Mouse (Mus musculus) midbrain, embryonic 16.5 days (tissue): ENCODE measurements around the gene Gys1. TPM values are rescaled to one million over a fixed set of nuclear protein-coding genes. Genes with fewer than 3 reads are reported as not detected.

ENCODE experiments used
- ATAC-seq: fragments of 200-750 bp; cut with Nextera tagmentation; 2 replicates; pipeline ENCODE4 v1.8.0; 2017; ENCODE audit warnings: moderate TSS enrichment
- H3K27ac ChIP-seq: fragments of 300-500 bp; sonication (generic); 2 replicates; pipeline ENCODE4 v1.5.1; 2014; ENCODE audit warnings: mild to moderate bottlenecking, low read length, mixed read lengths
- H3K27me3 ChIP-seq: fragments of 300-500 bp; sonication (generic); 2 replicates; pipeline ENCODE4 v1.6.1; 2014; ENCODE audit warnings: low read depth, low read length, mixed read lengths; ENCODE audit not compliant: control insufficient read depth, insufficient read depth
- H3K36me3 ChIP-seq: fragments of 300-500 bp; sonication (generic); 2 replicates; pipeline ENCODE4 v1.6.1; 2014; ENCODE audit warnings: mild to moderate bottlenecking, low read length, moderate library complexity, mixed read lengths; ENCODE audit not compliant: control insufficient read depth, insufficient read depth
- H3K4me1 ChIP-seq: fragments of 300-500 bp; sonication (generic); 2 replicates; pipeline ENCODE4 v1.6.1; 2014; ENCODE audit warnings: mild to moderate bottlenecking, low read length, mixed read lengths; ENCODE audit not compliant: control insufficient read depth, insufficient read depth
- H3K4me2 ChIP-seq: fragments of 300-500 bp; sonication (generic); 2 replicates; pipeline ENCODE4 v1.6.1; 2014; ENCODE audit warnings: mild to moderate bottlenecking, low read length, mixed read lengths
- H3K4me3 ChIP-seq: fragments of 300-500 bp; sonication (generic); 2 replicates; pipeline ENCODE4 v1.5.1; 2014; ENCODE audit warnings: low read depth, mild to moderate bottlenecking, low read length, moderate library complexity, mixed read lengths
- H3K9ac ChIP-seq: fragments of 300-500 bp; sonication (generic); 2 replicates; pipeline ENCODE4 v1.6.1; 2014; ENCODE audit warnings: low read depth, low read length, mixed read lengths
- H3K9me3 ChIP-seq: fragments of 300-500 bp; sonication (generic); replicated peaks from 2 replicates; pipeline ENCODE4 v1.6.1; 2014; ENCODE audit warnings: mild to moderate bottlenecking, low read length, mixed read lengths; ENCODE audit not compliant: control insufficient read depth, poor library complexity, severe bottlenecking
- WGBS: fragments of 180-500 bp; shearing (Covaris S2); extraction: QIAGEN DNeasy Blood & Tissue Kit; methylation state at CpG from one replicate; pipeline ENCODE4 v1.1.7; 2014; 5-methylcytosine and 5-hydroxymethylcytosine counted together
- polyA plus RNA-seq: library from polyadenylated mRNA; unstranded; fragments of >200 nt; fragmentation: Nextera tagmentation; extraction: Ambion mirVana; gene quantifications from 2 replicates; pipeline ENCODE4 v1.2.1, GENCODE M21; 2015

Gys1 gene
- polyA plus RNA-seq, 1 experiment from 2014 or later, result 21.8 TPM

- Histone ChIP-seq H3K36me3 (peaks cover 58% of the 10 kb centered on the region), H3K27ac (no peak overlapping the region), H3K9me3 (no peaks in the 10 kb centered on the region), H3K4me3 (no peak overlapping the region), H3K27me3 (no peaks in the 10 kb centered on the region), H3K4me2 (no peak overlapping the region), H3K4me1 (no peaks in the 10 kb centered on the region), H3K9ac (no peak overlapping the region)
- 96% methylated on average over 8 of the region's 8 CpGs for WGBS
- ATAC-seq, result no peak
Measured at GRCm38 (mm10) chr7:45426556-45426955, 8.1 kb upstream of the Gys1 start.

GRCm38 (mm10) chr7:45433835-45434202 lies 825 bp upstream of the Gys1 start:
- Histone ChIP-seq H3K9ac (peak overlapping the region; percentile 85), H3K4me2 (peak overlapping the region; percentile 90), H3K4me3 (peak overlapping the region; percentile 87), H3K27me3 (no peaks in the 10 kb centered on the region), H3K4me1 (peaks cover 30% of the 10 kb centered on the region), H3K36me3 (peaks cover 10% of the 10 kb centered on the region; the same call in 1 of the 2 replicates), H3K27ac (peak overlapping the region; percentile 87), H3K9me3 (no peaks in the 10 kb centered on the region)
- ATAC-seq, result no peak; the same call in none of the 2 replicates
- 2% methylated on average over 7 of the region's 7 CpGs for WGBS

- peaks cover 30% of the 10 kb centered on the region for H3K4me1 ChIP-seq
- H3K4me2 ChIP-seq, result peak overlapping the region; percentile 88
- no peaks in the 10 kb centered on the region for H3K27me3 ChIP-seq
- H3K4me3 ChIP-seq, result peak overlapping the region; percentile 61
- WGBS, result 2% methylated on average over 16 of the region's 16 CpGs
- peak overlapping the region; percentile 66 for H3K27ac ChIP-seq
- no peaks in the 10 kb centered on the region; the same call in 1 of the 2 replicates for H3K36me3 ChIP-seq
- peak overlapping the region; percentile 80 for H3K9ac ChIP-seq
- peak; percentile 36 for ATAC-seq
- H3K9me3 ChIP-seq, result no peaks in the 10 kb centered on the region
Measured at GRCm38 (mm10) chr7:45435038-45435437, 394 bp downstream of the Gys1 start.

GRCm38 (mm10) chr7:45436444-45436843 lies 1.8 kb downstream of the Gys1 start:
- Histone ChIP-seq H3K27me3 (no peaks in the 10 kb centered on the region), H3K9me3 (no peaks in the 10 kb centered on the region), H3K9ac (no peak overlapping the region), H3K4me3 (no peak overlapping the region), H3K36me3 (peaks cover 2% of the 10 kb centered on the region), H3K27ac (no peak overlapping the region), H3K4me2 (no peak overlapping the region), H3K4me1 (peaks cover 30% of the 10 kb centered on the region)
- no peak for ATAC-seq
- 90% methylated on average over 5 of the region's 5 CpGs for whole genome bisulfite sequencing

- Histone ChIP-seq H3K27ac (no peak overlapping the region), H3K9me3 (no peaks in the 10 kb centered on the region), H3K4me1 (peaks cover 30% of the 10 kb centered on the region), H3K36me3 (peaks cover 2% of the 10 kb centered on the region), H3K27me3 (no peaks in the 10 kb centered on the region), H3K4me2 (no peak overlapping the region), H3K4me3 (no peak overlapping the region), H3K9ac (no peak overlapping the region)
- no peak for ATAC-seq
- WGBS, result 28% methylated on average over 6 of the region's 6 CpGs
Measured at GRCm38 (mm10) chr7:45437046-45437445, 2.4 kb downstream of the Gys1 start.

- Histone ChIP-seq H3K4me2 (peak within 1 kb of the TSS; percentile 27; the same call in 1 of the 2 replicates), H3K4me1 (peaks cover 28% of the 10 kb centered on the region), H3K4me3 (no peak within 1 kb of the TSS), H3K27me3 (no peaks in the 10 kb centered on the region), H3K36me3 (peaks cover 2% of the 10 kb centered on the region), H3K9me3 (no peaks in the 10 kb centered on the region), H3K27ac (no peak within 1 kb of the TSS), H3K9ac (no peak within 1 kb of the TSS)
- no peak for ATAC-seq
- WGBS, result 26% methylated on average over 19 of the region's 19 CpGs
Measured at GRCm38 (mm10) chr7:45437521-45438276, 3.1 kb downstream of the Gys1 start, which contains the start of gene Ruvbl2. TSS of gene Ruvbl2 (minus strand) at chr7:45438096.

- 92% methylated on average over 22 of the region's 22 CpGs for WGBS
- Histone ChIP-seq H3K4me1 (no peaks in the 10 kb centered on the region), H3K27ac (no peak overlapping the region), H3K9me3 (no peaks in the 10 kb centered on the region), H3K4me3 (no peak overlapping the region), H3K9ac (no peak overlapping the region), H3K27me3 (no peaks in the 10 kb centered on the region), H3K4me2 (no peak overlapping the region), H3K36me3 (peaks cover 7% of the 10 kb centered on the region)
- no peak for ATAC-seq
Measured at GRCm38 (mm10) chr7:45443526-45444420, 9.1 kb downstream of the Gys1 start.

GRCm38 (mm10) chr7:45446589-45446988 lies 11.9 kb downstream of the Gys1 start:
- no peak for ATAC-seq
- Histone ChIP-seq H3K27ac (no peak overlapping the region), H3K27me3 (no peaks in the 10 kb centered on the region), H3K4me1 (no peaks in the 10 kb centered on the region), H3K9me3 (no peaks in the 10 kb centered on the region), H3K9ac (no peak overlapping the region), H3K4me2 (no peak overlapping the region), H3K4me3 (no peak overlapping the region), H3K36me3 (peaks cover 7% of the 10 kb centered on the region; the same call in 1 of the 2 replicates)
